Mouse (Mus musculus): ENCODE results near the gene Rhoj.
A peak's percentile ranks its signal among the peaks of the same experiment; 100 is the strongest.
"Not testable (repeated sequence)": the region's sequence is repeated elsewhere in the genome, so short reads cannot be mapped to it uniquely, and the experiment has no call there.

Rhoj gene

GRCm38 (mm10) chr12:75307961-75308951 is at the start of gene Rhoj:
Gene Rhoj (plus strand): TSS chr12:75308322.
- DNase-seq = peak; percentile 37

GRCm38 (mm10) chr12:75271726-75272125 is 36.4 kb upstream of the Rhoj start:
- DNase-seq = no peak

GRCm38 (mm10) chr12:75275730-75276129 is 32.4 kb upstream of the Rhoj start:
- DNase-seq = no peak

- DNase-seq = no peak
Observed at GRCm38 (mm10) chr12:75277425-75277824, 30.7 kb upstream of the Rhoj start.

GRCm38 (mm10) chr12:75280502-75280901 is 27.6 kb upstream of the Rhoj start:
- no peak for DNase-seq

- DNase-seq = no peak
Observed at GRCm38 (mm10) chr12:75283226-75283625, 24.9 kb upstream of the Rhoj start.

- DNase-seq = no peak
Observed at GRCm38 (mm10) chr12:75286166-75286565, 22.0 kb upstream of the Rhoj start.

GRCm38 (mm10) chr12:75290524-75290923 is 17.6 kb upstream of the Rhoj start:
- no peak for DNase-seq

GRCm38 (mm10) chr12:75291556-75291955 is 16.6 kb upstream of the Rhoj start:
- DNase-seq = no peak

GRCm38 (mm10) chr12:75292939-75293338 is 15.2 kb upstream of the Rhoj start:
- no peak for DNase-seq

GRCm38 (mm10) chr12:75299865-75300264 is 8.3 kb upstream of the Rhoj start:
- DNase-seq = no peak

GRCm38 (mm10) chr12:75304132-75304531 is 4.0 kb upstream of the Rhoj start:
- no peak for DNase-seq

- DNase-seq = no peak
Observed at GRCm38 (mm10) chr12:75309756-75310155, 1.6 kb downstream of the Rhoj start.

GRCm38 (mm10) chr12:75310766-75311165 is 2.6 kb downstream of the Rhoj start:
- DNase-seq = no peak

- no peak for DNase-seq
Observed at GRCm38 (mm10) chr12:75311879-75312278, 3.8 kb downstream of the Rhoj start.

- no peak for DNase-seq
Observed at GRCm38 (mm10) chr12:75313992-75314391, 5.9 kb downstream of the Rhoj start.

GRCm38 (mm10) chr12:75315851-75316250 is 7.7 kb downstream of the Rhoj start:
- DNase-seq = no peak

- DNase-seq = no peak
Observed at GRCm38 (mm10) chr12:75320441-75320925, 12.4 kb downstream of the Rhoj start.

- no peak for DNase-seq
Observed at GRCm38 (mm10) chr12:75321189-75321588, 13.1 kb downstream of the Rhoj start.

GRCm38 (mm10) chr12:75329188-75329587 is 21.1 kb downstream of the Rhoj start:
- no peak for DNase-seq

GRCm38 (mm10) chr12:75339894-75340293 is 31.8 kb downstream of the Rhoj start:
- DNase-seq = no peak

GRCm38 (mm10) chr12:75340331-75340730 is 32.2 kb downstream of the Rhoj start:
- no peak for DNase-seq

GRCm38 (mm10) chr12:75348551-75348950 is 40.4 kb downstream of the Rhoj start:
- no peak for DNase-seq

GRCm38 (mm10) chr12:75349537-75349936 is 41.4 kb downstream of the Rhoj start:
- not testable (repeated sequence) for DNase-seq

Measured in right cerebral cortex, postnatal 14 days (tissue).